Mouse (Mus musculus): ENCODE results near the gene Paqr4.

DNA sequence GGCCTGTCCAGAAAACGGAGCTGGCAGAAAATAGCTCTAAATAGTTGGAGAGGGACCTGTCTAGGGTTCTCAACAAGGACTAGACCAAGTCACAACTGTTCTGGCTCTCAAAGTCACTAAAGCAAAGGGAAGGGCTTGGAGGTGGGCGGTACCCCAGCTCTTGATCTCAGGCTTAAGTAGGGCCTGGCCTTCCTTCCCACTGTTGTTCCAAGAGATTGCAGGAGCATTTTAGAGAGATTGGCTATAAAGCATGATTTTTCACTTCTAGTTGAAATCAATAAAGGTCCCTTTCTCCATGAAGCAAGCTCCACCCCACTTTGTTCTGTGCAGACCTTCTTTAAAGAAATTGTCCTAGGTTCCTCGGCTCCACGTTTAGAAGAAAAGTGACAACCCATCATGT is 15.2 kb downstream of the Paqr4 start:
- TF ChIP-seq CTCF (conservative IDR thresholded peaks at IDR 0.05; ENCODE audit: low read length) (no peak), POU5F1 (IDR thresholded peaks at IDR 0.05; ENCODE audit: borderline replicate concordance, low read length) (no peak), NANOG (IDR thresholded peaks at IDR 0.05; ENCODE audit: borderline replicate concordance, low read length) (no peak)

Measured in E14TG2a.4 (cell line).